Mouse (Mus musculus): ENCODE results near the gene Ltbp1. TPM values are rescaled to one million over a fixed set of nuclear protein-coding genes. Genes with fewer than 3 reads are reported as not detected.

The Ltbp1 gene
- polyA plus RNA-seq, 1 experiment from 2014 or later = 2.2 TPM

DNA sequence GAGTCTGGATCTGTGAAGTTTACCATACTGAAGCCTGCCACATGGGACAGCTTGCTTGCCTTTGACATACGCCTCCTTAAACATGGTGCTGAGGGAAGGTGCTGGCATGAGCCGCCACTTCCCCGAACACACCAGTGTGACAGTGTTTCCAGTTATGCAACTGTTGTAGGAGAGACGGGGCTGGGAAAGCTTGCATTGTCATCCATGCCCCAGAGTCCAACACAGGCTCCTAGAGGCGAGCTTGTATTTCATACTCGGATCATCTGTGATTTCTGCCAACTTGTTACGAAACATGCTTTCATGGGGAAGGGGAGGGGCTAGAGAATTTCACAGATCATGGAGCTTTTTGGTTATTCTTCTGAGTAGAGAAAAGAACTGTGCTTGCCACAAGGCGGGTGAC, 343.7 kb downstream of the Ltbp1 start:
- H3K9me3 ChIP-seq = peaks cover 3% of the 10 kb centered on the region; the same call in 1 of the 2 replicates
- H3K27me3 ChIP-seq = no peaks in the 10 kb centered on the region
- H3K9ac ChIP-seq = no peak overlapping the region
- H3K36me3 ChIP-seq = no peaks in the 10 kb centered on the region
- 94% methylated on average over 8 of the region's 8 CpGs for WGBS
- H3K27ac ChIP-seq = no peak overlapping the region
- H3K4me3 ChIP-seq = no peak overlapping the region
- no peak for ATAC-seq (ENCODE audit: low FRiP score)
- H3K4me2 ChIP-seq = no peak overlapping the region
- no peaks in the 10 kb centered on the region for H3K4me1 ChIP-seq (replicated peaks)

GRCm38 (mm10) chr17:75349602-75350001, 344.2 kb downstream of the Ltbp1 start:
- no peak for ATAC-seq (ENCODE audit: low FRiP score)

GRCm38 (mm10) chr17:75353323-75353722, 348.0 kb downstream of the Ltbp1 start:
- no peak for ATAC-seq (ENCODE audit: low FRiP score)
- no peak overlapping the region for H3K4me3 ChIP-seq
- H3K27me3 ChIP-seq = no peaks in the 10 kb centered on the region
- H3K4me1 ChIP-seq (replicated peaks) = no peaks in the 10 kb centered on the region
- H3K27ac ChIP-seq = no peak overlapping the region
- peaks cover 3% of the 10 kb centered on the region; the same call in 1 of the 2 replicates for H3K9me3 ChIP-seq
- no peak overlapping the region for H3K9ac ChIP-seq
- H3K36me3 ChIP-seq = no peaks in the 10 kb centered on the region
- no peak overlapping the region for H3K4me2 ChIP-seq
- 87% methylated on average over 3 of the region's 3 CpGs for WGBS

More at GRCm38 (mm10) chr17:75349602-75350001, 344.2 kb downstream of the Ltbp1 start:
- no peaks in the 10 kb centered on the region for H3K4me1 ChIP-seq (replicated peaks)
- H3K9me3 ChIP-seq = peaks cover 3% of the 10 kb centered on the region; the same call in 1 of the 2 replicates
- no peaks in the 10 kb centered on the region for H3K27me3 ChIP-seq
- WGBS = 89% methylated on average over 3 of the region's 3 CpGs
- no peak overlapping the region for H3K4me2 ChIP-seq
- H3K27ac ChIP-seq = no peak overlapping the region
- H3K4me3 ChIP-seq = no peak overlapping the region
- no peak overlapping the region for H3K9ac ChIP-seq
- H3K36me3 ChIP-seq = no peaks in the 10 kb centered on the region

DNA sequence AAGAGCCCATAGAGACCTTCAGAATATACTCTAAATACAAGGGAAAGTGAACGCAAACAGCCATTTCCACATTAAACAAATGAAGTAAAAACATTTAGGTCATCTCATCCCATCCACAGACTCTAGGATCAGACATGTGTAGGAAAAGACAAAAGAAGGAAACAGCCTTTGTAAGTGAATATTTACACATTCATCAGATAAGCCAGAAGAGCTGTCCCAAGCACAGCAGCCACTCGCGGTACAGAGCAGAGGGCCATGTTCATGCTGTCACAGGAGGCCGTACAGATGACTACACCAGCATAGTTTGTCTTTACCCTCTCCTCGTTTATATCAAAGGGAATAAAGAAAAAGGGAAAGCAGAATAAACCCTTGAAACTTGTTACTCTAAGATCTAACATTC, 350.1 kb downstream of the Ltbp1 start:
- no peaks in the 10 kb centered on the region for H3K36me3 ChIP-seq
- H3K27ac ChIP-seq = no peak overlapping the region
- no peak overlapping the region for H3K9ac ChIP-seq
- H3K9me3 ChIP-seq = peaks cover 3% of the 10 kb centered on the region; the same call in 1 of the 2 replicates
- no peaks in the 10 kb centered on the region for H3K4me1 ChIP-seq (replicated peaks)
- ATAC-seq (ENCODE audit: low FRiP score) = no peak
- no peak overlapping the region for H3K4me2 ChIP-seq
- no peak overlapping the region for H3K4me3 ChIP-seq
- WGBS = 78% methylated on average over 5 of the region's 5 CpGs
- no peaks in the 10 kb centered on the region for H3K27me3 ChIP-seq

GRCm38 (mm10) chr17:75360111-75360510, 354.7 kb downstream of the Ltbp1 start:
- H3K36me3 ChIP-seq = no peaks in the 10 kb centered on the region
- no peak overlapping the region for H3K27ac ChIP-seq
- ATAC-seq (ENCODE audit: low FRiP score) = no peak
- no peaks in the 10 kb centered on the region for H3K27me3 ChIP-seq
- WGBS = 93% methylated on average over 7 of the region's 7 CpGs
- H3K9me3 ChIP-seq = no peaks in the 10 kb centered on the region
- H3K4me1 ChIP-seq (replicated peaks) = no peaks in the 10 kb centered on the region
- no peak overlapping the region for H3K9ac ChIP-seq
- H3K4me3 ChIP-seq = no peak overlapping the region
- H3K4me2 ChIP-seq = no peak overlapping the region

- Histone ChIP-seq H3K4me2 (no peak overlapping the region), H3K9me3 (no peaks in the 10 kb centered on the region), H3K4me1 (replicated peaks) (no peaks in the 10 kb centered on the region), H3K36me3 (no peaks in the 10 kb centered on the region), H3K27me3 (no peaks in the 10 kb centered on the region), H3K9ac (no peak overlapping the region), H3K4me3 (no peak overlapping the region), H3K27ac (no peak overlapping the region)
- WGBS = 92% methylated on average over 6 of the region's 6 CpGs
- ATAC-seq (ENCODE audit: low FRiP score) = no peak
Measured at GRCm38 (mm10) chr17:75366332-75366731, 361.0 kb downstream of the Ltbp1 start.

DNA sequence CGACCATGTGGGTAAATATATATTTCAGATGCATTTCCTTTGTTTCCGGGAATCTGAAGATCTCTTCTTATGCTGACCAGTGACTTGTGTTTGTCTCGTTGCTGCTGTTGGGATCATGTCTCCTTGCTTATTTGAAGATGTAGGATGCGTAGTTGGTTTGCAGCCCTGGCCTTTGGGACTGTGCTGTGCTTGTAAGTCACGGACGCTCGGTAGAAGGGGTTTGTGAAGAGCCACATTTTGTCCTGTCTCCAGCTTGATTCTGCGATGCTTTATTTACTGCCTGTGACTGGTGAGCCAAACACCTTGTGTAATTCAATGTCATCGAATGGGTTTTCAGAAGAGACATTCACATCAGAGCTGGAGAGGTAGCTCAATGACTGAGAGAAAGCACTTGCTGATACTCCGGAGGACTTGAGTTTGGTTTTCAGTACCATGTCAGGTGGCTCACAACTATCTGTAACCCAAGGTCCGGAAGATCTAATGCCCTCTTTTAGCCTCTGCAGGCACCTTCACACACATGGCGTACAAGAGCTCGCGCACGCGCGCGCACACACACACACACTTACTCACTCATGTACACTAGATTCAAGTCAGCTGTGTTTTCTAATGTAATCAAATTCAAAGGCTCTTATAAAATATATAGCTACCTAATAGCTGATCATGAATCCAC, 362.3 kb downstream of the Ltbp1 start:
- H3K27ac ChIP-seq = no peak overlapping the region
- no peaks in the 10 kb centered on the region for H3K36me3 ChIP-seq
- no peaks in the 10 kb centered on the region for H3K27me3 ChIP-seq
- ATAC-seq (ENCODE audit: low FRiP score) = no peak
- WGBS = 96% methylated on average over 18 of the region's 18 CpGs
- H3K4me2 ChIP-seq = no peak overlapping the region
- no peaks in the 10 kb centered on the region for H3K4me1 ChIP-seq (replicated peaks)
- H3K9me3 ChIP-seq = no peaks in the 10 kb centered on the region
- no peak overlapping the region for H3K9ac ChIP-seq
- H3K4me3 ChIP-seq = no peak overlapping the region

- Histone ChIP-seq H3K9me3 (no peaks in the 10 kb centered on the region), H3K27me3 (no peaks in the 10 kb centered on the region), H3K27ac (no peak overlapping the region), H3K4me2 (no peak overlapping the region), H3K9ac (no peak overlapping the region), H3K4me3 (no peak overlapping the region), H3K4me1 (replicated peaks) (no peaks in the 10 kb centered on the region), H3K36me3 (no peaks in the 10 kb centered on the region)
- WGBS = 87% methylated on average over 5 of the region's 5 CpGs
- ATAC-seq (ENCODE audit: low FRiP score) = no peak
Measured at GRCm38 (mm10) chr17:75368580-75368979, 363.2 kb downstream of the Ltbp1 start.

GRCm38 (mm10) chr17:75369351-75369750, 364.0 kb downstream of the Ltbp1 start:
- WGBS = 72% methylated on average over 7 of the region's 7 CpGs
- no peak for ATAC-seq (ENCODE audit: low FRiP score)
- no peaks in the 10 kb centered on the region for H3K4me1 ChIP-seq (replicated peaks)

GRCm38 (mm10) chr17:75370120-75370519, 364.8 kb downstream of the Ltbp1 start:
- no peaks in the 10 kb centered on the region for H3K27me3 ChIP-seq
- no peaks in the 10 kb centered on the region for H3K36me3 ChIP-seq
- no peak overlapping the region for H3K4me2 ChIP-seq
- no peak for ATAC-seq (ENCODE audit: low FRiP score)
- no peak overlapping the region for H3K27ac ChIP-seq
- H3K4me3 ChIP-seq = no peak overlapping the region
- no peaks in the 10 kb centered on the region for H3K4me1 ChIP-seq (replicated peaks)
- 92% methylated on average over 4 of the region's 4 CpGs for WGBS
- no peaks in the 10 kb centered on the region for H3K9me3 ChIP-seq
- no peak overlapping the region for H3K9ac ChIP-seq

More at GRCm38 (mm10) chr17:75369351-75369750, 364.0 kb downstream of the Ltbp1 start:
- H3K4me2 ChIP-seq = no peak overlapping the region
- no peak overlapping the region for H3K4me3 ChIP-seq
- H3K9me3 ChIP-seq = no peaks in the 10 kb centered on the region
- H3K9ac ChIP-seq = no peak overlapping the region
- no peaks in the 10 kb centered on the region for H3K27me3 ChIP-seq
- H3K27ac ChIP-seq = no peak overlapping the region
- no peaks in the 10 kb centered on the region for H3K36me3 ChIP-seq

DNA sequence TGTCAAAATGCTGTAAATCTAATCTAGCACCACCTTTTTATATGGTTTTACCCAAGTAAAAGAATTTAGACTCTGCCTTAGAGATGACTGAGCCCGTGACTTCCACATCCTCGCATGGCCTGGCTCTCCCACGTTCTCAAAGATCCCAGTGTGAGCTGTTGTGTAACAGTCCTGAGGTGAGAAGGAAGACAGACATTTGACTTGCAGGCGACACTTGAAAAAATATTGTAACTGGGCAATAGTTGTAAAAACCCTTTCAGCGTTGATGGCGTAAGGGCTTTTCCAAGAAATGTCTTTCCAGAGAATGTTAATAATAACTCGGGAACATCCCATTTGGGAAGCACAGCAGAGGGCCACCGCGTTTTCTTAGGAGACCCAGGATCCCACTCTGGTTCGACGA, 366.3 kb downstream of the Ltbp1 start:
- Histone ChIP-seq H3K4me3 (no peak overlapping the region), H3K27me3 (no peaks in the 10 kb centered on the region), H3K36me3 (no peaks in the 10 kb centered on the region), H3K4me1 (replicated peaks) (no peaks in the 10 kb centered on the region), H3K4me2 (no peak overlapping the region), H3K9ac (no peak overlapping the region), H3K9me3 (no peaks in the 10 kb centered on the region), H3K27ac (no peak overlapping the region)
- WGBS = 88% methylated on average over 11 of the region's 11 CpGs
- ATAC-seq (ENCODE audit: low FRiP score) = no peak

GRCm38 (mm10) chr17:75372371-75372770, 367.0 kb downstream of the Ltbp1 start:
- no peak for ATAC-seq (ENCODE audit: low FRiP score)
- WGBS = 46% methylated on average over 3 of the region's 3 CpGs

GRCm38 (mm10) chr17:75374287-75375024, 369.1 kb downstream of the Ltbp1 start:
- H3K4me2 ChIP-seq = no peak overlapping the region
- H3K9me3 ChIP-seq = no peaks in the 10 kb centered on the region
- no peak overlapping the region for H3K27ac ChIP-seq
- H3K27me3 ChIP-seq = no peaks in the 10 kb centered on the region
- no peak for ATAC-seq (ENCODE audit: low FRiP score)
- H3K9ac ChIP-seq = no peak overlapping the region
- no peaks in the 10 kb centered on the region for H3K36me3 ChIP-seq
- no peak overlapping the region for H3K4me3 ChIP-seq
- no peaks in the 10 kb centered on the region for H3K4me1 ChIP-seq (replicated peaks)
- 75% methylated on average over 5 of the region's 5 CpGs for WGBS

More at GRCm38 (mm10) chr17:75372371-75372770, 367.0 kb downstream of the Ltbp1 start:
- H3K27ac ChIP-seq = no peak overlapping the region
- H3K4me3 ChIP-seq = no peak overlapping the region
- no peak overlapping the region for H3K4me2 ChIP-seq
- no peaks in the 10 kb centered on the region for H3K4me1 ChIP-seq (replicated peaks)
- H3K27me3 ChIP-seq = no peaks in the 10 kb centered on the region
- no peaks in the 10 kb centered on the region for H3K36me3 ChIP-seq
- H3K9me3 ChIP-seq = no peaks in the 10 kb centered on the region
- H3K9ac ChIP-seq = no peak overlapping the region

Data from hindbrain, embryonic 13.5 days (tissue).